Mouse (Mus musculus) left cerebral cortex, postnatal 36 days (tissue): ENCODE data around the gene Zswim4. TPM values are rescaled to one million over a fixed set of nuclear protein-coding genes. Genes with fewer than 3 reads are reported as not detected.

Experiments
- DNase-seq, 2 experiments: peaks; one replicate each; pipeline ENCODE4 v3.0.0; 2021 to 2022; ENCODE audit warnings: low spot score in 2 of 2, mixed read lengths in 1 of 2
- intact Hi-C: fragments of 180-260 bp; cut with DNase I; formaldehyde crosslinking; loops from one replicate; pipeline ENCODE4 v1.15.1; 2025
- microRNA-seq: library from miRNA; unstranded; fragments of <30 nt; microRNA quantifications from one replicate; pipeline ENCODE4 v1.2.0, GENCODE M21; 2022
- total RNA-seq, 2 experiments: library from RNA; stranded (reverse); gene quantifications; 2 replicates each; pipeline ENCODE4 v1.2.3; 2021

Gene Zswim4
- total RNA-seq, 2 experiments from 2014 or later: 12.5 to 16.9 TPM

DNA sequence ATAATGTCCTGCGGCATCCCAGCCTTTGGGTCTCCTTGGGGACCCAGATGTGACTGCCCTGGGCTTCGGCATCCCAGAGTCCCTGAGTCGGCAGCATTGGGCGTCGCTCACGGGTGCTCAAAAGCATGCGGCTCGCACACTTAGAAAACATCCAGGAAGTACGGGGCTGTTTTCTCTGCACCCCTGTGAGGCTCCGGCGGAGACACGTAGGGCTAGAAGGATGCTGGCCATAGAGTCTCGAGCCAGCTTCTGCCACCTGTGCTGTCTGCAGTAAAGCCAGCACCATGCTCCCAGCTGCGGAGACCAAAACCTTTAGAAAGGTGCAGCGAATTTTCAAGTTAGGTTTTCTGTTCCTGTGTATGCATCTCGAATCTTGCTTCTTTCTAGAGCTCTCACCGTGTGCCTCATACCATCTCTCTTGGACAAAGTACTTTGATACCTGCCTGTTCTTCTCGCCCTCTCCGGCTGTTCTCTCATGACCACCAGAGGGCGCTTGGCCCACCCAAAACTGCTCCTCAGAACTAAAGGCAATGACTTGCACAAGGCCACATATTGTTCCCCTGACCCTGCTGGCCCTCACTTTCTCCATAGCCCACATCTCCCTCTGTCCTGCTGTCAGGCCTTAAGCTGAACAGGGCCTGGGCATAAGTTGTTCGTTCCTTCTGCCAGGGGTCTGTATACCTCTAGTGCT, 49.6 kb downstream of the Zswim4 start:
- intact Hi-C loops: loop anchor here (2.0 to 5.0 kb wide), 2 partner anchors 98 to 170 kb away; no protein-coding TSS in a partner anchor
- DNase-seq: no peak

DNA sequence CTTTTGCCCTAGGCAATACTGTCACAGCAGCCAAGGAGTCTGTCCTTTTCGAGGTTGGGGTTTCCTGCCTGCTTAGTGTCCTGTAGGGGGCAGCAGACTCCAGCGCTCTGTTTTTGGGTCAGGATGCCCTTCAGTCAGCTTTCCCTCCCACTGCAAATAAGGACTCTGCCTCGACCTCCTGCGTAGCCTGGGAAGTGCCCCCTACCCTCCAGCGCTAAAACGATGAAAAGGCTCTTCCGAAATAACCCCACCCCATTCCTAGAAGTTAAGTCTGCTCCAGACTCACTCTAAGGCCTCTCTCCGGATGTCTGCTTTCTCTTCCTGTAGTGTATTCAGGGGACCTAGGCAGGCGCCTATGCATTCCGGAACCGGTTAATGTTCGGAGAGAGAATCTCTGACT, 50.3 kb downstream of the Zswim4 start:
- intact Hi-C loops: loop anchor here (1.0 to 5.0 kb wide), 3 partner anchors 24 to 171 kb away; no protein-coding TSS in a partner anchor
- peak; percentile 75 to 78 for DNase-seq

GRCm38 (mm10) chr8:84185117-84185516, 51.7 kb downstream of the Zswim4 start, which contains the start of gene Nanos3:
Nanos3 (minus strand) TSS chr8:84185217.
- no peak for DNase-seq
- intact Hi-C loops: loop anchor here (5.0 kb wide), 1 partner anchor 172 kb away; no protein-coding TSS in a partner anchor

- intact Hi-C loops: loop anchor here (5.0 kb wide), 1 partner anchor 173 kb away; no protein-coding TSS in a partner anchor
- no peak for DNase-seq
Measured at GRCm38 (mm10) chr8:84184085-84185043, 52.5 kb downstream of the Zswim4 start.

DNA sequence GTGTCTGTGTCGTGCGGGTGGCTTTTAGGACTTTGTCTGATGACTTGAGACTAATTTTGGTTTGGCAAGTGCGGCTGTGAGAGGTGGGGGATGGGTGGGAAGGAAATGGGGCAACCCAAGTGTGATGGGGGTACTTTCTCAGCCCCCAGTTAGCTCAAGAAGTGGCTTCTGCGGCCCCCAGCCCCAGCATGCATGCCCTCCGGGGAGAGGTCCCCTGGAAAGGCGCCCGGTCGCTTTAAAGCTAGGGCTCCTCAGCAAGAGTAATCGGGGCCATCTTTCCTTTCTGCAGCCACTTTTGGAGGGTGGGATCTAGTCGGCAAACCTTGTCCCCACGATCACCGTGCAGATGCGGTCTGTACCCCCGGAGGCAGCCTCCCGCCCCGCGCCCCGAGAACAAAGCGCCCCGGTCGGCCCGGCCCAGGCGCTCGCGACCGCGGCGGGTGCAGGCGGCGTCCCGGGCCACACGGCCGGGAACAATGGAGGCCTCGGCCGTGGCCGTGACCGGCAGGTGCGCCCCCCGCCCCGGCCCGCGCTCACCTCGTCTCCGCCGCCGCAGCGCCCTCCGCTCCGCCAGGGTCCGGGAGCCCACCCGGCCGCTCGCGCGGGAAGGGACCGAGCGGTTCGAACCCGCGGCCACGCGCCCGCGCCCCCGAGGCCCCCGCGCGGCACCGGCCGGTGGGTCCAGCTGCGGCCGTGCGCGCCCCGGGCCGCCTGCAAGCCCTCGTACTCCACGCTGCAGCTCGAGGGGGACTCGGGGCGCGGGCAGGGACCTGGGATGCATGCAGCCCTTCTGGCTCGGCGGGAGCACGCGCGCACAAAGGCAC, 53.4 kb downstream of the Zswim4 start:
- peak in 1 of 2 experiments; percentile 45 for DNase-seq
- intact Hi-C loops: no loop called here

- intact Hi-C loops: no loop called here
Measured at GRCm38 (mm10) chr8:84182833-84183232, 54.0 kb downstream of the Zswim4 start.

DNA sequence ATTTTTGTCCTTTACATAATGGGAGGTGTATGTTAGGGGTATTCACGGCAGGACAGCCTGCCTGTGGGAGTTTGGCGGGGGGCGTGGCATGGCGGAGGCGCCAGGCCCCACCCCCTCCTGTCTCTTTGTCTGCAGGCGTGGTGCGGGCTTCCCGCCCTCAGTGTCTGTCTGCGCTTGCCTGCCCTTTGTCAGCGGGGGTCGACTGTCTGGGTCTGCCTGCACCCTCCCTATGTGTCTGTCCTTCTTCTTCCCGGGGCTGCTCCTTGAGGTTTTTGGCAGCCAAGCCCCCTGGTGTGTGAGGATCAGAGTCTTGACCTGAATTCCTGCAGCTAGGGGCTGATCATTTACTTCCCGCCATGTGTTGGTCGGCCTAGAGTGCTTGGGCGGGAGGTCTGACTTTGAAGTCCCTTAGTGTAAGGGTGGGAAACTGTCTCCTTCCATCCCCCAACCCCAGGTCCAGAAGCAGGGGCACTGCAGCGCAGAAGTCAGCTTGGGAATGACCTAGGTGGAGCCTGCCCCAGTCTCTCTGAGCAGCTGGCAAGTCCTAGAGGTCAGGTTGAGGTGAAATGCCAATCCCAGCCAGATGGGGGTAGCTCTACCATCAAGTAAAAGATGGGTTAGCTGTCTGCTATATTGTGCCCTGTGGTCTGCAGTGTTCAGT, 56.2 kb downstream of the Zswim4 start:
- intact Hi-C loops: no loop called here
- peak in 1 of 2 experiments; percentile 18 for DNase-seq

More at GRCm38 (mm10) chr8:84182833-84183232, 54.0 kb downstream of the Zswim4 start:
- DNase-seq: no peak

DNA sequence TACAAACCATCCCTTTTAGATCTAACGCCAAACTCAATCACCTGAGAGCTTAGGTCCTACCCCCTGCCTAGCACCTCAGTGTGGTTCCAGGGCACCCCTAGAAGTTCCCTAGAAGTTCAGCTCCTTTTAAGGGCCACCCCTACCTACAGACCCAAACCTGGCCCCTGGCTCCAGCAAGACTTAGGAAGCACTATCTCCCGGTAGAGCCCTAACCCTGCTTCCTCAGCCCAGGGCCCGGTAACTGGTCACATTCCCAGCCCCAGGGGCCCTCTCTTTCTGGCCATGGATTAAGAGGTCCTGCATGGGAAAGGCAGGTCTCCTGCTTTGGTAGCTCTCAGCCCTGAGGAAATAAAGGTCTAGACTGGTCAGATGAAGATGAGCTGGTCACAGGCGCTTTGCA, 56.9 kb downstream of the Zswim4 start:
- no peak for DNase-seq
- intact Hi-C loops: loop anchor here (5.0 kb wide), 1 partner anchor 32 kb away; no protein-coding TSS in a partner anchor

DNA sequence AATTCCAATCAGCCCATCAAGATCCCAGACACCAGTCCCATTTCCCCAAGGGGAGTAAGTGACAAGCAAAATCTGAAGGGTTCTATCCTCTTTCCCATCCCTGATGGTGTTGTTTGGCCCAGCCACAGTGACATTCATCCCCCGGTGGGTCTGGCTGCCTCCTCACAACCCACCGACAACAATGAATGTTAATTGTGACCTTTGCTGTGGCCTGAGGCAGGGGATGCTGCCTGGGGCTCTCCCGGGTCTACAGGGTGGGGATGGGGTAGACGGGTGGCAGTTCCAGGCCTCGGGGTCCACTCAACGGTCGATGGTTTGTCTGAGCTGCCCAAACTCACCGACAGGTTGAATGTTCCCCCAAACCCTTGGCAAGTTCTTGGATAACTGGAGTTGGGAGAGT, 58.3 kb downstream of the Zswim4 start:
- no peak for DNase-seq
- intact Hi-C loops: loop anchor here (5.0 kb wide), 1 partner anchor 34 kb away; no protein-coding TSS in a partner anchor

DNA sequence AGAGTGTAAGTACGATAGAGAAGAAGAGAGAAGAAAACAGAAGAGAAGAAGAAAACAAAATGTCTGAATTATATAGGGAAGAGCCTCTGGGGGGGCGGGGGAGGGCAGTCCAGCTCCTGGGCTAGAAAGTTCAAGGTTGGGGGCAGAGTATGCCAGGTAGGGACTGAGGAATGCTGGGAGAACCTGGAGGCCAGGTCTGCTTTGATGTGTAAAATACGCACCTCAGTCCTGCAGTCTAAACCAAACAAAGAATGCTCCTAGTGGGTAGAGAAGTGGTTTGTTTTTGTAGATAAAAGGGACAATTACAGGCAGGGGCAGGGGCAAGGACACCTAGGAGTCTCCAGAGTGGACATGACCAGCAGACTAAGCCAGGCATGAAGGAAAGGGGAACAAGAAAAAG, 59.5 kb downstream of the Zswim4 start:
- no peak for DNase-seq
- intact Hi-C loops: loop anchor here (5.0 kb wide), 1 partner anchor 35 kb away; no protein-coding TSS in a partner anchor

DNA sequence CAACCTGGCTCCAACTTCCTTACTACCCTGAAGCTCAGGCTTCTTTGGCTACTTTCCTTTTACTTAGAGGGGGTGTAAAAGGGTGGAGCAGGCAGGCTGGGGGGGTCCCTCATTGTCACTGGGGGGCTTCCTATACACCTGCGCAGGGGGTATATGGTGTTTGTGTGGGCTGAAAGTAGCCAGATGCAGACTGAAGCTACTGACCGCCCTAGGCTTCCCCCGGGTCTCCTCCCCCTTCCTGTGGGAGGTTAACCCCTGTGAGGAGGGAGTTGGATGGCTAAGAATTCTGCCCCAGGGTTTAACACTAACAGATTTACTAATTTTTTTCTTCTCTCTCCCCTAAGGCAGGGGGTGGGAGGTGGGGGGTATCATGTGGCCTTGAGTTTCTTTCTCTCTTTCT, 60.3 kb downstream of the Zswim4 start:
- intact Hi-C loops: loop anchor here (5.0 kb wide), 1 partner anchor 36 kb away; no protein-coding TSS in a partner anchor

GRCm38 (mm10) chr8:84173861-84174260, 63.0 kb downstream of the Zswim4 start:
- DNase-seq: no peak
- intact Hi-C loops: no loop called here

More for the DNA sequence above, 60.3 kb downstream of the Zswim4 start:
- DNase-seq: no peak

GRCm38 (mm10) chr8:84170096-84170495, 66.8 kb downstream of the Zswim4 start:
- intact Hi-C loops: no loop called here
- no peak for DNase-seq

- intact Hi-C loops: no loop called here
- peak in 1 of 2 experiments; percentile 15 for DNase-seq
Measured at GRCm38 (mm10) chr8:84167696-84168095, 69.2 kb downstream of the Zswim4 start.

Small RNA genes lying within 50 kb of the gene (microRNA-seq; reads per million reads assigned to microRNA genes)
- gene Mir181c (1,967 reads per million, percentile 84 among the genes with 10 or more reads in this experiment), gene Mir181d (1,728 reads per million, percentile 83 among the genes with 10 or more reads in this experiment), gene Mir23a (6,522 reads per million, percentile 93 among the genes with 10 or more reads in this experiment), gene Mir24-2 (not detected), gene Mir27a (207 reads per million, percentile 63 among the genes with 10 or more reads in this experiment), gene Mir3074-2 (not detected)

Other genes with a start within 250 kb of the Zswim4 start
- gene Samd1, start 239.4 kb downstream of the Zswim4 start, total RNA-seq: 10 to 100 TPM; 41.5 to 46.6 TPM
- under 1 TPM in 1 of 2 experiments, not detected in 1; 0.59 TPM for gene 1700067K01Rik, start 235.6 kb downstream of the Zswim4 start, total RNA-seq
- gene 2210011C24Rik, start 224.9 kb downstream of the Zswim4 start, total RNA-seq: 1 to 10 TPM; 1.3 to 3.1 TPM
- gene Palm3, start 215.6 kb downstream of the Zswim4 start, total RNA-seq: 1 to 10 TPM; 1.7 to 2.7 TPM
- under 1 TPM; 0.49 to 0.52 TPM for gene Il27ra, start 194.5 kb downstream of the Zswim4 start, total RNA-seq
- not detected for gene Rln3, start 192.1 kb downstream of the Zswim4 start, total RNA-seq
- gene Gm10643, start 171.9 kb downstream of the Zswim4 start, total RNA-seq: 1 to 10 TPM; 4.1 to 4.4 TPM
- 10 to 100 TPM; 17.9 to 32.4 TPM for gene Rfx1, start 170.2 kb downstream of the Zswim4 start, total RNA-seq
- 10 to 100 TPM; 15.7 to 19.8 TPM for gene Dcaf15, start 132.3 kb downstream of the Zswim4 start, total RNA-seq
- not detected for gene Podnl1, start 111.1 kb downstream of the Zswim4 start, total RNA-seq
- 10 to 100 TPM; 51.1 to 53.6 TPM for gene Cc2d1a, start 89.1 kb downstream of the Zswim4 start, total RNA-seq
- gene 4930432K21Rik, start 89.0 kb downstream of the Zswim4 start, total RNA-seq: 1 to 10 TPM; 1.7 to 2.1 TPM
- 1 to 10 TPM; 3.7 to 3.9 TPM for gene Nanos3, start 51.8 kb downstream of the Zswim4 start, total RNA-seq
- 100 to 1,000 TPM; 113 to 146 TPM for gene D8Ertd738e, start 12.7 kb upstream of the Zswim4 start, total RNA-seq
- 10 to 100 TPM; 14.4 to 15.9 TPM for gene Mri1, start 20.3 kb upstream of the Zswim4 start, total RNA-seq
- 10 to 100 TPM; 23.1 to 28.2 TPM for gene Ccdc130, start 33.3 kb upstream of the Zswim4 start, total RNA-seq
- 100 to 1,000 TPM; 219 to 272 TPM for gene Cacna1a, start 151.4 kb upstream of the Zswim4 start, total RNA-seq